Mouse (Mus musculus): Measurements from ENCODE around the gene Nprl3. TPM values are rescaled to one million over a fixed set of nuclear protein-coding genes. Genes with fewer than 3 reads are reported as not detected.
"Not testable (repeated sequence)": the region's sequence is repeated elsewhere in the genome, so short reads cannot be mapped to it uniquely, and the experiment has no call there.

Nprl3 gene
- polyA plus RNA-seq, 1 experiment from 2014 or later = 45.2 TPM

DNA sequence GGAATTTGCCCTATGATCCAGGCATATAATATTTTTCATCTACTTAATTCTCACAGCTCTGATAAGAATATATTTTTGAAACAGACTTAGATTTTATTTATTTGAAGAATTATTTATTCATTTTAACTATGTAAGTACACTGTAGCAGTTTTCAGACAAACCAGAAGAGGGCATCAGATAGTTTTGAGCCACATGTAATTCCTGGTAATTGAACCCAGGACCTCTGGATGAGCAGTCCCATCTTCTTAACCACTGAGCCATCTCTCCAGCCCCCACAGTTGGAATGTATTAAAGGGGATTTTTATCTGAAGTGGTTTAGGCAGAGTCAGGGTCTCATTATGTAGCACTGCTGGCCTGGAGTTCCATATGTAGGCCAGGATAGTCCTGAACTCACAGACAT lies 18.4 kb upstream of the Nprl3 start:
- H3K4me2 ChIP-seq (ENCODE audit: low read depth, low read length); H3K4me3 ChIP-seq (ENCODE audit: low read length); H3K27me3 ChIP-seq (ENCODE audit: control insufficient read depth, insufficient read depth, low read depth, low read length); H3K36me3 ChIP-seq (ENCODE audit: control insufficient read depth, insufficient read depth, low read length); H3K4me1 ChIP-seq (replicated peaks; ENCODE audit: control insufficient read depth, insufficient read depth, low read length); H3K27ac ChIP-seq (ENCODE audit: low read length); ATAC-seq (ENCODE audit: low read depth); H3K9me3 ChIP-seq (ENCODE audit: control insufficient read depth, low read length); H3K9ac ChIP-seq (ENCODE audit: low read length): not testable (repeated sequence)

- Histone ChIP-seq H3K4me2 (ENCODE audit: low read depth, low read length) (no peak overlapping the region), H3K4me1 (replicated peaks; ENCODE audit: control insufficient read depth, insufficient read depth, low read length) (no peaks in the 10 kb centered on the region), H3K4me3 (ENCODE audit: low read length) (no peak overlapping the region), H3K9ac (ENCODE audit: low read length) (no peak overlapping the region), H3K27me3 (ENCODE audit: control insufficient read depth, insufficient read depth, low read depth, low read length) (peaks cover 2% of the 10 kb centered on the region; the same call in 1 of the 2 replicates), H3K36me3 (ENCODE audit: control insufficient read depth, insufficient read depth, low read length) (no peaks in the 10 kb centered on the region), H3K9me3 (ENCODE audit: control insufficient read depth, low read length) (no peaks in the 10 kb centered on the region), H3K27ac (ENCODE audit: low read length) (no peak overlapping the region)
- no peak for ATAC-seq (ENCODE audit: low read depth)
- WGBS = 74% methylated on average over 7 of the region's 7 CpGs
These were observed 17.7 kb upstream of the Nprl3 start for GRCm38 (mm10) chr11:32285031-32285775.

DNA sequence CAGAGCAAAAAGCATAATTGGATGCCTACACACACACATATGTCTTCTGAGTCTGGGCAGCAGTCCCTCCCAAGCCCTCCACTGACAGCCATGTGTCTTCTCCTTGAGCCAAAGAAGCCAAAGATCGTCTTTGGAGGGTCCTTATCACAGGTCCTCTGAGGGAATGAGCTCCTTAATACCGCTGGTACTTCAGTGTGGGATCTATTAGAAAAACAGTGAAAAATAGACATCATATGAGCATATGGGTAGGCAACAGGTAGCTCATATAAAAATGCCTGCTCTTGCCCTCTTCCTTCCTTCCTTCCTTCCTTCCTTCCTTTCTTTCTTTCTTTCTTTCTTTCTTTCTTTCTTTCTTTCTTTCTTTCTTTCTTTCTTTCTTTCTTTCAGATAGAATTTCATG lies 17.1 kb upstream of the Nprl3 start:
- H3K27me3 ChIP-seq (ENCODE audit: control insufficient read depth, insufficient read depth, low read depth, low read length); H3K9ac ChIP-seq (ENCODE audit: low read length); H3K27ac ChIP-seq (ENCODE audit: low read length); H3K9me3 ChIP-seq (ENCODE audit: control insufficient read depth, low read length); H3K4me3 ChIP-seq (ENCODE audit: low read length); H3K4me2 ChIP-seq (ENCODE audit: low read depth, low read length); H3K4me1 ChIP-seq (replicated peaks; ENCODE audit: control insufficient read depth, insufficient read depth, low read length); ATAC-seq (ENCODE audit: low read depth); H3K36me3 ChIP-seq (ENCODE audit: control insufficient read depth, insufficient read depth, low read length): not testable (repeated sequence)
- WGBS = 24% methylated on average over 2 of the region's 2 CpGs

DNA sequence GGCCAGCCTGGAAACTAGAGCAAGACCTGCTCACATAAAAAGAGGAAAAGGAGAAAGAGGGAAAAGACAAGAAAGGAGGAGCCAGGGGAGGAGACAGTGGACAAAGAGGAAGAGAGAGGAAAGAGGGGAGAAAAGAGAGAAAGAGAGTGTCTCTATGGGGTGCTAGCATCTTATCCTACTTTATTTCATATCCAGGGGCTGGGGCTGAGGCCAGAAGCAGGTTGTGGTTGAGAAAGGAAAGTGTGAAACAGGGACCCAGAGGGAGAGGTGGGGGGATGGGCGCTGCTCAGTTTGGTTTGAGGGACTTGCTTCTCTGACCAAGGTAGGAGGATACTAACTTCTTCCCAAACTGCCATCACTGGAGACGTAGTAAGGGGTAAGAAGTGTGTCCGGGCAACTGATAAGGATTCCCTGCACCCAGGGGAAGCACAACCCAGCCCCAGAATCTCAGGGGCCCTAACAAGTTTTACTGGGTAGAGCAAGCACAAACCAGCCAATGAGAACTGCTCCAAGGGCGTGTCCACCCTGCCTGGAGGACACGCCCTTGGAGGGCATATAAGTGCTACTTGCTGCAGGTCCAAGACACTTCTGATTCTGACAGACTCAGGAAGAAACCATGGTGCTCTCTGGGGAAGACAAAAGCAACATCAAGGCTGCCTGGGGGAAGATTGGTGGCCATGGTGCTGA lies 15.7 kb upstream of the Nprl3 start, which contains the start of gene Hba-a1:
Gene Hba-a1, plus strand, starts transcription at position 421 of the 687 bp plus-strand sequence.
- H3K9ac ChIP-seq (ENCODE audit: low read length); ATAC-seq (ENCODE audit: low read depth); H3K27me3 ChIP-seq (ENCODE audit: control insufficient read depth, insufficient read depth, low read depth, low read length); H3K4me2 ChIP-seq (ENCODE audit: low read depth, low read length); H3K27ac ChIP-seq (ENCODE audit: low read length); H3K4me3 ChIP-seq (ENCODE audit: low read length); H3K36me3 ChIP-seq (ENCODE audit: control insufficient read depth, insufficient read depth, low read length); H3K4me1 ChIP-seq (replicated peaks; ENCODE audit: control insufficient read depth, insufficient read depth, low read length); H3K9me3 ChIP-seq (ENCODE audit: control insufficient read depth, low read length): not testable (repeated sequence)
- no CpG with 5 or more reads among the region's 5 CpGs for WGBS

DNA sequence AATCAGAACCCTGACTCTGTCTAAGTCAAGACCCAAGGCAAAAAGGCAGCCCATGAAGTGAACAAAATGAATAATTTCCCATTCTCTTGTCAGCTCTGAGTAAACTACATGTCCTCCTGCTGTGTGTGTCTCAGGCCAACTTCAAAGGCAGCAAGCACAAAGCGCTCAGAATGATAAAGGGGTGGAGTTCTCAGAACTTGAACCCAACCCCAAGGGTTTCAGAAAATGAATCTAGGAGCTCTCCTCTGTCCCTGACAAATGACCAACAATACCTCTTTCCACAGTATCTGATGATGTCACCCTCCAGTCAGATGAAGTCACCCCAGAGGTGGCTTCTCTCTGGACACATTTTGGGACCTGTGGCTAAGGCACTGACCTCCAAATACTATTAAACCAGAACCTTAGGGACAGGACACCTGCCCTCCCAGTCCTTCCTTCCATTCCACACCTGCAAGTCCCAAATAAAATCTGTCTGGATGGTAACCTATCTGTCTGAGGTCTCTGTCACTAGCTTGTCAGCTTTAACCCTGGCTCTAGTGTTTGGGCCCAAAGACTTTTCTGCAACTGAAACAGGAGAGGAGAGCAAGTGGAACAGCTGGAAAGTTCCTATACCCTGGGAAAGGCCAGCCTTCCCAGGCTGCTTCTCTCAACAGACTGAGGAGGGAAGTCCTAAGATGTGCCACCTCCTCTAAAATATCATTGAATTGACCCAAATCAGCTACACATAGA lies 14.1 kb upstream of the Nprl3 start:
- no peak for ATAC-seq (ENCODE audit: low read depth)
- peaks cover 8% of the 10 kb centered on the region for H3K27me3 ChIP-seq (ENCODE audit: control insufficient read depth, insufficient read depth, low read depth, low read length)
- no peak overlapping the region for H3K4me2 ChIP-seq (ENCODE audit: low read depth, low read length)
- 59% methylated on average over 1 of the region's 1 CpGs for WGBS
- no peaks in the 10 kb centered on the region for H3K9me3 ChIP-seq (ENCODE audit: control insufficient read depth, low read length)
- H3K27ac ChIP-seq (ENCODE audit: low read length) = no peak overlapping the region
- H3K36me3 ChIP-seq (ENCODE audit: control insufficient read depth, insufficient read depth, low read length) = no peaks in the 10 kb centered on the region
- H3K4me1 ChIP-seq (replicated peaks; ENCODE audit: control insufficient read depth, insufficient read depth, low read length) = no peaks in the 10 kb centered on the region
- no peak overlapping the region for H3K9ac ChIP-seq (ENCODE audit: low read length)
- H3K4me3 ChIP-seq (ENCODE audit: low read length) = no peak overlapping the region

DNA sequence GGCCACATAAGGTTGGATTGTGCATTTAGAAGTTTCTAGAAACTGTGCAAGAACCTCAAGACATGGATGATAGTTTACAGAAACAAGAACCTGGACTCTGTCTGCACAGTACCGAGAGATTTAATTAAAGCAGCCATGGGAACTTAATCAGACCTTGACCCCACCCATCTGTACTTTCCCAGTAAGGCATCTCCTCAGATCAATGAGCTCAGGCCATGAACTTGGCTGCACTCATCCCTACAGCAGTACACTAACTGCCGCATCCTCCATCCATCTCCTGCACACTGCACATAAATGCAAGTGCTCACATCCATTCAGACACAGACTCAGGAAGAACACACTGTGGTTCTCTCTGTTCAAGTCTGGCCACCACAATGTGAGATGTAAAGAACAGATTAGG lies 13.1 kb upstream of the Nprl3 start:
- Histone ChIP-seq H3K36me3 (ENCODE audit: control insufficient read depth, insufficient read depth, low read length) (no peaks in the 10 kb centered on the region), H3K4me2 (ENCODE audit: low read depth, low read length) (no peak overlapping the region), H3K27ac (ENCODE audit: low read length) (no peak overlapping the region), H3K4me1 (replicated peaks; ENCODE audit: control insufficient read depth, insufficient read depth, low read length) (no peaks in the 10 kb centered on the region), H3K9me3 (ENCODE audit: control insufficient read depth, low read length) (no peaks in the 10 kb centered on the region), H3K27me3 (ENCODE audit: control insufficient read depth, insufficient read depth, low read depth, low read length) (peaks cover 8% of the 10 kb centered on the region), H3K4me3 (ENCODE audit: low read length) (no peak overlapping the region), H3K9ac (ENCODE audit: low read length) (no peak overlapping the region)
- 55% methylated on average over 2 of the region's 2 CpGs for WGBS
- ATAC-seq (ENCODE audit: low read depth) = no peak

DNA sequence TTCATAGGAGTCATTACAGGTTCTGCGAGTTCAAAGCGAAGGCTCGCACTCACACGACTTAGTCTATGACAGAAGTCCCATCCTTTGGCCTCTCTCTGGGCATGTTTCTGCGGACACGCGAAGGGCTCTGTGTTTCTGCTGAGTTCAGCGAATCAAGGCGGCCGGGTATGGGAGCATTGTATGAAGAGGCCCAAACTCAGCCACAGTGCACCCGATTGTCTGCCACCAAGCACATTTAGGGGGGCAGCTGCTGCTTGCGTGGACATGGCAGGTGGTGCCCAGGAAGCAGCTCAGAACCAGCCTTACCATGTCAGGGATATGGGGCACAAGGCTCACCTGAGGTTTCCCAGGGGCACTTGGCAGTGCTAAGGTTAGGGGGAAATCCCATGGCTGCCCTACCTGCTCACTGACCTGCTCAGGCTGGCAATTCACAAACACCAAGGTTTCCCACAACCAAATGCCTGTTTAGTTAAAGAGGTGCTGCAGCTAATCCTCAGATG lies 11.0 kb upstream of the Nprl3 start:
- Histone ChIP-seq H3K9me3 (ENCODE audit: control insufficient read depth, low read length) (no peaks in the 10 kb centered on the region), H3K27me3 (ENCODE audit: control insufficient read depth, insufficient read depth, low read depth, low read length) (peaks cover 8% of the 10 kb centered on the region), H3K4me2 (ENCODE audit: low read depth, low read length) (no peak overlapping the region), H3K36me3 (ENCODE audit: control insufficient read depth, insufficient read depth, low read length) (no peaks in the 10 kb centered on the region), H3K4me3 (ENCODE audit: low read length) (no peak overlapping the region), H3K4me1 (replicated peaks; ENCODE audit: control insufficient read depth, insufficient read depth, low read length) (no peaks in the 10 kb centered on the region), H3K27ac (ENCODE audit: low read length) (no peak overlapping the region), H3K9ac (ENCODE audit: low read length) (no peak overlapping the region)
- 73% methylated on average over 12 of the region's 12 CpGs for WGBS
- ATAC-seq (ENCODE audit: low read depth) = no peak

DNA sequence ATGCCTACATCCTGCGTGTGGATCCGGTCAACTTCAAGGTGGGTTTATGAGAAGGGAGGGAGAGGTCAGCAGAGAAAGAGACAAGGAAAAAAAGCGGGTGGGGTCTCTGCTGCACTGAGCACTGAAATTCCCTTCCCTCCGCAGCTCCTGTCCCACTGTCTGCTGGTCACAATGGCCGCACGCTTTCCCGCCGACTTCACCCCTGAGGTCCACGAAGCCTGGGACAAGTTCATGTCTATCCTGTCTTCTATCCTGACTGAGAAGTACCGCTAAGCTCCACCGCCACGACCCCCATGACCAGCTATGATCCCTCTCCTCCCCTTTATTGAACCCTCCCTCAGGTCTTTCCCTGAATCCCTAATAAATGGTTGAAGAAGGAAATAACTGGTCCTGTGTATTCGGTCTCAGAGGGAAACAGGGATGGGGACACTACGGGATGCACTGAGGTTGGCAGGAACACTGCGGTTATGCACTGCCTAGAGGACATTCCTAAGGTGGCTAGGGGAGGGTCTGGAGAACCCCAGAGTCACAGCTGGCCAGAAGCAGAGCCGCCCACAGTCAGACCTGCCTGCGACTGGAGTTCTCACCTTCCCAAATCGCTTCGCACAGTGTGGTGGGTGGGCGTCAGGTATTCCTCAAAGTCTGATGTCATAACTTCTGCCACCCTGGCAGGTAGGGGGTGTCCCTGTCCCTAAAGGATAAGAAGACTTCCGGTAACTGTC lies 10.4 kb upstream of the Nprl3 start:
- Histone ChIP-seq H3K4me2 (ENCODE audit: low read depth, low read length) (no peak overlapping the region), H3K27me3 (ENCODE audit: control insufficient read depth, insufficient read depth, low read depth, low read length) (peaks cover 8% of the 10 kb centered on the region), H3K9ac (ENCODE audit: low read length) (no peak overlapping the region), H3K36me3 (ENCODE audit: control insufficient read depth, insufficient read depth, low read length) (no peaks in the 10 kb centered on the region), H3K9me3 (ENCODE audit: control insufficient read depth, low read length) (no peaks in the 10 kb centered on the region), H3K4me1 (replicated peaks; ENCODE audit: control insufficient read depth, insufficient read depth, low read length) (no peaks in the 10 kb centered on the region), H3K4me3 (ENCODE audit: low read length) (no peak overlapping the region), H3K27ac (ENCODE audit: low read length) (no peak overlapping the region)
- 57% methylated on average over 21 of the region's 21 CpGs for WGBS
- no peak for ATAC-seq (ENCODE audit: low read depth)

DNA sequence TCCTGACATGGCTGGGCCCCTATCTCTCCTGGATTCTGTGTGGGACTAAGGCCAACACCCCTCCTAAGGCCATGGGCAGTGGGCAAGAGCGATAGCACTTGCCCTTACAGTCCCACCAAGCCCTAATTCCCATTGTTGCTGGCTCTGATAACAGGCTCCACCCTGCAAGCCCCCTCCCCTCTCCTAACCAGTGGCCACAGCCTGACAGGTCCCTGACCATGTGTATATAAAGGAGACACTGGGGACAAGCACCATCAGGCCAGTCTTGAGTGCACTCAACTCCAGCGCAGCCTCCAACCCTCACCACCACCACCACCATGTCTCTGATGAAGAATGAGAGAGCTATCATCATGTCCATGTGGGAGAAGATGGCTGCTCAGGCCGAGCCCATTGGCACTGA lies 8.8 kb upstream of the Nprl3 start, which contains the start of gene Hba-x:
Gene Hba-x, plus strand, starts transcription at position 54 of the 400 bp plus-strand sequence.
- Histone ChIP-seq H3K36me3 (ENCODE audit: control insufficient read depth, insufficient read depth, low read length) (no peaks in the 10 kb centered on the region), H3K4me3 (ENCODE audit: low read length) (no peak within 1 kb of the TSS), H3K4me1 (replicated peaks; ENCODE audit: control insufficient read depth, insufficient read depth, low read length) (no peaks in the 10 kb centered on the region), H3K4me2 (ENCODE audit: low read depth, low read length) (no peak within 1 kb of the TSS), H3K9me3 (ENCODE audit: control insufficient read depth, low read length) (no peaks in the 10 kb centered on the region), H3K27me3 (ENCODE audit: control insufficient read depth, insufficient read depth, low read depth, low read length) (peaks cover 8% of the 10 kb centered on the region), H3K27ac (ENCODE audit: low read length) (no peak within 1 kb of the TSS), H3K9ac (ENCODE audit: low read length) (no peak within 1 kb of the TSS)
- 52% methylated on average over 3 of the region's 3 CpGs for WGBS
- ATAC-seq (ENCODE audit: low read depth) = no peak

Measured in lung, embryonic 16.5 days (tissue).